ENCODE assay signal across 19 mouse cellular contexts in the genomic region with DNA sequence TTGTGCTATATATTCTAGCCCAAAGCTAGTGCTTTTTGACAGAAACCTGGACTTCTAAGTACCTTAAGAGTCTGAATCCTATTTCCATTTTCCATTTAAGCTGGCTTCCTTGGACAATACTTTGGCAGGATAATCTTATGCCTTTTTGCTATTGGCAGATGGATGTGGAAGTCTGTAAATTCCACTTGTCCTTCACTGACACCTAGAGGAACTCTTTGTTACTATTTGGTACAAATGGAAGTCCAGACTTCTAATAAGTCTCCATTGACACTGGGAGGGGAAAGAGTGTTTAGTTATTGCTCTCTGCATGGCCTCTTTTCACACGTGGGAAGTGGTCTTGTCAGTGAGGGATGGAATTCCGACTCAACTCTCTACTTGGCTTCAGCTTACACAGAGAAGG. TPM values are rescaled to one million over a fixed set of nuclear protein-coding genes. Genes with fewer than 3 reads are reported as not detected.
DNase-seq lines count a peak whose midpoint lies in the region; ATAC-seq and TF ChIP-seq lines count a peak whose summit lies in the region.
"Had no signal": no experiment of that assay in that cellular context is flagged by ENCODE, and none has a peak within 500 bp of the region (broad histone marks: within the 10 kb centered on the region; RNA-seq: fewer than 3 reads in every experiment).

No protein-coding gene starts in this region.

- no peak overlapping the region for H3K4me3 ChIP-seq in liver, embryonic 14.5 days (ENCODE audit: insufficient read depth in 1 of 2, low read depth in 2 of 2, low read length in 2 of 2)
- no peak overlapping the region for H3K4me3 ChIP-seq in CH12.LX (replicated peaks in 1 of 3; ENCODE audit: low read depth in 2 of 3, low read length in 2 of 3, poor library complexity in 1 of 3)
- H3K4me3 ChIP-seq: embryonic facial prominence, embryonic 12.5 days; forebrain, embryonic 10.5 days; hindbrain, embryonic 15.5 days; liver, embryonic 13.5 days; midbrain, embryonic 12.5 days; neural tube, embryonic 12.5 days had no signal

- in situ Hi-C loops in CH12.LX (cut with MboI; ENCODE audit: low pct_ligation_motif_present, low pct_unique_long_range_greater_than_20kb, low sequenced_read_pairs) = no loop called here

- WGBS in liver, embryonic 14.5 days (ENCODE audit: insufficient replicate concordance) = 16% methylated on average over 2 of the region's 2 CpGs

- dilution Hi-C loops in CH12.LX (cut with MboI; ENCODE audit: extremely low pct_ligation_motif_present, extremely low pct_unique_long_range_greater_than_20kb, low sequenced_read_pairs) = no loop called here

- no peaks in the 10 kb centered on the region for H3K36me3 ChIP-seq in liver, embryonic 14.5 days (replicated peaks; ENCODE audit: control insufficient read depth, insufficient read depth, low read depth)
- peaks cover 0 to 14% of the 10 kb centered on the region in 2 experiments for H3K36me3 ChIP-seq in CH12.LX (replicated peaks in 1 of 2; ENCODE audit: control insufficient read depth in 1 of 2, insufficient read depth in 1 of 2, low read length in 1 of 2)
- H3K36me3 ChIP-seq: embryonic facial prominence, embryonic 12.5 days; forebrain, embryonic 10.5 days; hindbrain, embryonic 15.5 days; liver, embryonic 13.5 days; midbrain, embryonic 12.5 days; neural tube, embryonic 12.5 days had no signal

- H3K27ac ChIP-seq in liver, embryonic 14.5 days = no peak overlapping the region
- no peak overlapping the region for H3K27ac ChIP-seq in CH12.LX (ENCODE audit: insufficient read depth, low read depth)
- H3K27ac ChIP-seq: embryonic facial prominence, embryonic 12.5 days; forebrain, embryonic 10.5 days; hindbrain, embryonic 15.5 days; liver, embryonic 13.5 days; midbrain, embryonic 12.5 days; neural tube, embryonic 12.5 days had no signal

- TF ChIP-seq RAD21 in CH12.LX (IDR thresholded peaks at IDR 0.05; ENCODE audit: low read depth, low read length) = peak; percentile 77

- no peak overlapping the region for H3K4me2 ChIP-seq in liver, embryonic 14.5 days (ENCODE audit: low read depth)
- 0 out of 2 replicates have a peak overlapping the region, but pooled peaks have one; percentile 8 for H3K4me2 ChIP-seq in CH12.LX (ENCODE audit: insufficient read depth, low read depth, poor library complexity, severe bottlenecking)
- H3K4me2 ChIP-seq: embryonic facial prominence, embryonic 12.5 days; hindbrain, embryonic 15.5 days; liver, embryonic 13.5 days; midbrain, embryonic 12.5 days; neural tube, embryonic 12.5 days had no signal

- no peak for ATAC-seq in liver, embryonic 14.5 days (ENCODE audit: insufficient read depth)

- H3K4me1 ChIP-seq in liver, embryonic 14.5 days (replicated peaks; ENCODE audit: control insufficient read depth in 2 of 2, insufficient read depth in 2 of 2, low read length in 1 of 2) = peaks cover 5% of the 10 kb centered on the region in 2 experiments; a peak in 3 of 4 replicates
- H3K4me1 ChIP-seq in CH12.LX (ENCODE audit: control insufficient read depth in 1 of 2, insufficient read depth in 2 of 2) = peaks cover 4 to 25% of the 10 kb centered on the region in 2 experiments

- H3K27me3 ChIP-seq in liver, embryonic 14.5 days (ENCODE audit: control insufficient read depth, insufficient read depth, low read length) = no peaks in the 10 kb centered on the region
- peaks cover 9% of the 10 kb centered on the region for H3K27me3 ChIP-seq in CH12.LX (replicated peaks)
- H3K27me3 ChIP-seq: embryonic facial prominence, embryonic 12.5 days; liver, embryonic 13.5 days; midbrain, embryonic 12.5 days; neural tube, embryonic 12.5 days had no signal

- no peak overlapping the region for H3K9ac ChIP-seq in liver, embryonic 14.5 days (replicated peaks)
- no peak overlapping the region for H3K9ac ChIP-seq in CH12.LX (ENCODE audit: insufficient read depth, low read depth)
- H3K9ac ChIP-seq: embryonic facial prominence, embryonic 12.5 days; hindbrain, embryonic 15.5 days; liver, embryonic 13.5 days; midbrain, embryonic 12.5 days; neural tube, embryonic 12.5 days had no signal

- DNase-seq in heart, adult 8-10 months (ENCODE audit: low spot score) = peak; percentile 23
- no peak for DNase-seq in heart, adult 9 months (ENCODE audit: low spot score in 2 of 2)
- DNase-seq in liver, embryonic 14.5 days (ENCODE audit: low read depth in 3 of 3, low spot score in 3 of 3) = no peak
- no peak for DNase-seq in liver
- no peak for DNase-seq in CH12.LX (ENCODE audit: extremely low read depth)
- peak; percentile 20 for DNase-seq in induced T-regulatory cell, adult 2 months (ENCODE audit: low read depth)
- no peak for DNase-seq in urinary bladder, postnatal 4 days (ENCODE audit: low spot score in 2 of 2)
- no peak for DNase-seq in ovary, adult 18-20 months (ENCODE audit: low spot score)
- DNase-seq: adrenal gland, adult 8-10 months; cerebellum, postnatal 25 days; gastrocnemius, postnatal 14 days; liver, embryonic 13.5 days; right cerebral cortex, postnatal 14 days; thymus, postnatal 14 days had no signal

- H3K79me2 ChIP-seq in CH12.LX (replicated peaks; ENCODE audit: control insufficient read depth, extremely low read depth, insufficient read depth, poor library complexity, severe bottlenecking) = peaks cover 5% of the 10 kb centered on the region

- no peaks in the 10 kb centered on the region for H3K9me3 ChIP-seq in liver, embryonic 14.5 days (ENCODE audit: control insufficient read depth, low read length)
- no peaks in the 10 kb centered on the region for H3K9me3 ChIP-seq in CH12.LX (replicated peaks; ENCODE audit: low read length)
- H3K9me3 ChIP-seq: embryonic facial prominence, embryonic 12.5 days; forebrain, embryonic 10.5 days; hindbrain, embryonic 15.5 days; liver, embryonic 13.5 days; midbrain, embryonic 12.5 days; neural tube, embryonic 12.5 days had no signal

- TF ChIP-seq POLR2A in CH12.LX (IDR thresholded peaks at IDR 0.05; ENCODE audit: low read depth, low read length) = no peak

- no peak for TF ChIP-seq EP300 in liver, embryonic 14.5 days (IDR thresholded peaks at IDR 0.05; ENCODE audit: low read depth)
- no peak for TF ChIP-seq EP300 in CH12.LX (IDR thresholded peaks at IDR 0.05; ENCODE audit: low read length)

- TF ChIP-seq CTCF in liver, embryonic 14.5 days (IDR thresholded peaks at IDR 0.05; ENCODE audit: low read depth) = peak; percentile 16; the same call in 1 of the 2 replicates
- peak in 1 of 2 experiments; percentile 67; a peak in 2 of 4 replicates for TF ChIP-seq CTCF in CH12.LX (conservative IDR thresholded peaks at IDR 0.05 in 1 of 2, IDR thresholded peaks at IDR 0.05 in 1 of 2; ENCODE audit: low read depth in 2 of 2, low read length in 2 of 2)

TF ChIP-seq in CH12.LX, 34 proteins besides CTCF, POLR2A, EP300 and RAD21:
- TF ChIP-seq MAX (IDR thresholded peaks at IDR 0.05; ENCODE audit: low read length) = no peak
- TF ChIP-seq GABPA (IDR thresholded peaks at IDR 0.05; ENCODE audit: insufficient replicate concordance, low read depth, low read length) = no peak
- TF ChIP-seq SMC3 (IDR thresholded peaks at IDR 0.05; ENCODE audit: low read depth, low read length) = peak; percentile 32; the same call in 1 of the 2 replicates
- TF ChIP-seq USF2 (conservative IDR thresholded peaks at IDR 0.05; ENCODE audit: low read depth, low read length) = no peak
- TF ChIP-seq MYC (IDR thresholded peaks at IDR 0.05; ENCODE audit: low read depth, low read length) = no peak

RNA-seq across cellular contexts. Expression of gene Dhrs7b, which starts 1.5 kb away (rescaled TPM):
- total RNA-seq in heart, adult 8-10 months (2022) = 10 to 100 TPM; 19.9 to 23.9 (median 21.3) TPM
- polyA plus RNA-seq in liver, embryonic 14.5 days (2012; rRNA removed) = 7.4 and 9.2 TPM in 2 replicates
- 22.3 and 24.2 TPM in 2 replicates for polyA plus RNA-seq in liver, embryonic 14.5 days (2014; fragmentation: Nextera tagmentation; extraction: Ambion mirVana)
- total RNA-seq in CH12.LX (2012; rRNA removed) = 63.5 and 63.7 TPM in 2 replicates
- 59.2 and 59.6 TPM in 2 replicates for total RNA-seq in CH12.LX (2014; rRNA removed)
- 43.3 and 46.6 TPM in 2 replicates for polyA plus RNA-seq in CH12.LX (2012; ENCODE audit: insufficient read length, low read depth)

RNA-seq across cellular contexts. Expression of gene Shmt1, which starts 17.4 kb away (rescaled TPM):
- 10 to 100 TPM in 2 of 4 experiments, 1 to 10 TPM in 2; 6.4 to 16.4 (median 10.4) TPM for total RNA-seq in heart, adult 8-10 months (2022)
- polyA plus RNA-seq in liver, embryonic 14.5 days (2012; rRNA removed) = 22.7 and 26.9 TPM in 2 replicates
- 34.2 and 41.8 TPM in 2 replicates for polyA plus RNA-seq in liver, embryonic 14.5 days (2014; fragmentation: Nextera tagmentation; extraction: Ambion mirVana)
- total RNA-seq in CH12.LX (2012; rRNA removed) (136 and 189 TPM in 2 replicates), CH12.LX (2014; rRNA removed) (197 and 235 TPM in 2 replicates)
- 178 TPM in 2 replicates for polyA plus RNA-seq in CH12.LX (2012; ENCODE audit: insufficient read length, low read depth)

RNA-seq across cellular contexts. Expression of gene Tmem11, which starts 50.2 kb away (rescaled TPM):
- 10 to 100 TPM; 29.8 to 35.3 (median 31.1) TPM for total RNA-seq in heart, adult 8-10 months (2022)
- polyA plus RNA-seq in liver, embryonic 14.5 days (2012; rRNA removed) = 30.9 and 35.7 TPM in 2 replicates
- 25.1 and 27.5 TPM in 2 replicates for polyA plus RNA-seq in liver, embryonic 14.5 days (2014; fragmentation: Nextera tagmentation; extraction: Ambion mirVana)
- total RNA-seq in CH12.LX (2012; rRNA removed) (83.0 and 83.6 TPM in 2 replicates), CH12.LX (2014; rRNA removed) (62.8 and 71.1 TPM in 2 replicates)
- 112 and 117 TPM in 2 replicates for polyA plus RNA-seq in CH12.LX (2012; ENCODE audit: insufficient read length, low read depth)

RNA-seq across cellular contexts. Expression of gene Smcr8, which starts 51.6 kb away (rescaled TPM):
- total RNA-seq in heart, adult 8-10 months (2022) = 10 to 100 TPM; 14.0 to 18.0 (median 15.8) TPM
- 3.3 and 4.2 TPM in 2 replicates for polyA plus RNA-seq in liver, embryonic 14.5 days (2012; rRNA removed)
- 3.0 and 3.6 TPM in 2 replicates for polyA plus RNA-seq in liver, embryonic 14.5 days (2014; fragmentation: Nextera tagmentation; extraction: Ambion mirVana)
- total RNA-seq in CH12.LX (2012; rRNA removed) (22.4 and 24.6 TPM in 2 replicates), CH12.LX (2014; rRNA removed) (8.5 and 11.0 TPM in 2 replicates)
- polyA plus RNA-seq in CH12.LX (2012; ENCODE audit: insufficient read length, low read depth) = 24.5 and 27.5 TPM in 2 replicates

RNA-seq across cellular contexts. Expression of gene Top3a, which starts 51.7 kb away (rescaled TPM):
- total RNA-seq in heart, adult 8-10 months (2022) = 1 to 10 TPM; 3.9 to 6.1 (median 4.8) TPM
- polyA plus RNA-seq in liver, embryonic 14.5 days (2012; rRNA removed) = 3.7 and 4.4 TPM in 2 replicates
- 5.0 and 5.6 TPM in 2 replicates for polyA plus RNA-seq in liver, embryonic 14.5 days (2014; fragmentation: Nextera tagmentation; extraction: Ambion mirVana)
- 28.8 and 28.9 TPM in 2 replicates for total RNA-seq in CH12.LX (2012; rRNA removed)
- total RNA-seq in CH12.LX (2014; rRNA removed) = 19.6 and 20.6 TPM in 2 replicates
- 38.9 and 43.7 TPM in 2 replicates for polyA plus RNA-seq in CH12.LX (2012; ENCODE audit: insufficient read length, low read depth)

Comparison
In these comparisons a context has a peak if more than half of its experiments do, and no peak if none do; other contexts are left out.
1. DNase-seq: peak in heart, adult 8-10 months (single experiment) and induced T-regulatory cell, adult 2 months (single experiment); none in heart, adult 9 months (0 of 2), liver, embryonic 14.5 days (0 of 3), liver (single experiment), CH12.LX (single experiment), urinary bladder, postnatal 4 days (0 of 2) and ovary, adult 18-20 months (single experiment).
2. RNA of gene Shmt1, which starts 17.4 kb away (total RNA-seq): 136 to 235 TPM in CH12.LX; 6.4 to 16.4 TPM in heart, adult 8-10 months; every median in the first group is over 4 times any median in the second.